Mouse (Mus musculus) CH12.LX (cell line): Measurements from ENCODE around the gene Zc3h12c. TPM values are rescaled to one million over a fixed set of nuclear protein-coding genes. Genes with fewer than 3 reads are reported as not detected.

Source experiments
- DNase-seq: peaks from one replicate; pipeline ENCODE4 v3.0.0-alpha.2; 2013; ENCODE audit errors: extremely low read depth
- H3K27ac ChIP-seq: 2 replicates; pipeline ENCODE4 v1.5.1; 2012; ENCODE audit warnings: low read depth, mild to moderate bottlenecking, control low read depth, moderate library complexity; ENCODE audit not compliant: insufficient read depth
- H3K27me3 ChIP-seq: replicated peaks from 2 replicates; pipeline ENCODE3; 2012; ENCODE audit warnings: inconsistent platforms
- H3K36me3 ChIP-seq, 2 experiments: replicated peaks in 1 of 2; 2 replicates each; pipeline versions ENCODE3 to v1.6.1; 2012; ENCODE audit warnings: inconsistent platforms in 1 of 2, low read length in 1 of 2, mild to moderate bottlenecking in 1 of 2, mixed read lengths in 1 of 2, moderate library complexity in 1 of 2; ENCODE audit not compliant: control insufficient read depth in 1 of 2, insufficient read depth in 1 of 2
- H3K4me1 ChIP-seq, 2 experiments: 2 replicates each; pipeline ENCODE4 v1.6.1; 2012; ENCODE audit warnings: inconsistent platforms in 1 of 2, moderate library complexity in 1 of 2; ENCODE audit not compliant: insufficient read depth in 2 of 2, control insufficient read depth in 1 of 2
- H3K4me2 ChIP-seq: 2 replicates; pipeline ENCODE4 v1.6.1; 2012; ENCODE audit warnings: low read depth, mild to moderate bottlenecking, control low read depth; ENCODE audit not compliant: poor library complexity, insufficient read depth, severe bottlenecking
- H3K4me3 ChIP-seq, 3 experiments: fragments of 150-350 bp in 1 of 3; sonication (generic) in 1 of 3; replicated peaks in 1 of 3; 2 replicates each; pipeline versions ENCODE3 to v1.5.1; 2011 to 2012; ENCODE audit warnings: low read depth in 2 of 3, low read length in 2 of 3, mild to moderate bottlenecking in 2 of 3, moderate library complexity in 2 of 3, control low read depth in 1 of 3, improper control_type of control experiment in 1 of 3, inconsistent platforms in 1 of 3, mixed read lengths in 1 of 3; ENCODE audit not compliant: poor library complexity in 1 of 3
- H3K79me2 ChIP-seq: replicated peaks from 2 replicates; pipeline ENCODE4 v1.6.1; 2012; ENCODE audit warnings: mild to moderate bottlenecking, moderate library complexity; ENCODE audit not compliant: control insufficient read depth, poor library complexity, insufficient read depth, severe bottlenecking; ENCODE audit errors: extremely low read depth
- H3K9ac ChIP-seq: 2 replicates; pipeline ENCODE4 v1.6.1; 2012; ENCODE audit warnings: low read depth, mild to moderate bottlenecking, control low read depth, moderate library complexity; ENCODE audit not compliant: insufficient read depth
- H3K9me3 ChIP-seq: replicated peaks from 2 replicates; pipeline ENCODE3; 2012; ENCODE audit warnings: low read length, inconsistent platforms, mixed read lengths
- BHLHE40 ChIP-seq: IDR thresholded peaks from 2 replicates; pipeline ENCODE4 v1.6.1; 2011; ENCODE audit warnings: mild to moderate bottlenecking, low read depth, low read length, improper control_type of control experiment
- CHD1 ChIP-seq: IDR thresholded peaks from 2 replicates; pipeline ENCODE4 v1.6.1; 2012; ENCODE audit warnings: low read depth, low read length, improper control_type of control experiment, inconsistent platforms
- CTCF ChIP-seq, 2 experiments: IDR thresholded peaks in 1 of 2; conservative IDR thresholded peaks in 1 of 2; 2 replicates each; pipeline ENCODE4 v1.5.1; 2011 to 2012; ENCODE audit warnings: low read depth in 2 of 2, low read length in 2 of 2, improper control_type of control experiment in 1 of 2, inconsistent platforms in 1 of 2, mild to moderate bottlenecking in 1 of 2, moderate library complexity in 1 of 2
- E2F4 ChIP-seq: IDR thresholded peaks from 2 replicates; pipeline ENCODE4 v1.6.1; 2011; ENCODE audit warnings: low read depth, low read length, improper control_type of control experiment; ENCODE audit not compliant: insufficient replicate concordance
- ELF1 ChIP-seq: IDR thresholded peaks from 2 replicates; pipeline ENCODE4 v1.6.1; 2014; ENCODE audit warnings: low read depth, mild to moderate bottlenecking, inconsistent platforms, low read length, improper control_type of control experiment
- EP300 ChIP-seq: IDR thresholded peaks from 2 replicates; pipeline ENCODE4 v1.6.1; 2011; ENCODE audit warnings: low read length, improper control_type of control experiment
- ETS1 ChIP-seq: conservative IDR thresholded peaks from 2 replicates; pipeline ENCODE4 v1.6.1; 2012; ENCODE audit warnings: low read depth, mild to moderate bottlenecking, inconsistent platforms, low read length, improper control_type of control experiment, moderate library complexity
- HCFC1 ChIP-seq: IDR thresholded peaks from 2 replicates; pipeline ENCODE4 v1.6.1; 2012; ENCODE audit warnings: low read depth, mild to moderate bottlenecking, inconsistent platforms, low read length, improper control_type of control experiment
- IRF4 ChIP-seq: IDR thresholded peaks from 2 replicates; pipeline ENCODE4 v1.6.1; 2014; ENCODE audit warnings: low read depth, mild to moderate bottlenecking, inconsistent platforms, low read length, improper control_type of control experiment
- JUN ChIP-seq: IDR thresholded peaks from 2 replicates; pipeline ENCODE4 v1.6.1; 2011; ENCODE audit warnings: low read depth, mild to moderate bottlenecking, low read length, improper control_type of control experiment, moderate library complexity; ENCODE audit not compliant: insufficient read depth
- JUND ChIP-seq: conservative IDR thresholded peaks from 2 replicates; pipeline ENCODE4 v1.6.1; 2011; ENCODE audit warnings: low read depth, low read length, improper control_type of control experiment
- MAX ChIP-seq: IDR thresholded peaks from 2 replicates; pipeline ENCODE4 v1.6.1; 2011; ENCODE audit warnings: low read length, improper control_type of control experiment
- MAZ ChIP-seq: IDR thresholded peaks from 2 replicates; pipeline ENCODE4 v1.6.1; 2012; ENCODE audit warnings: low read depth, mild to moderate bottlenecking, inconsistent platforms, low read length, improper control_type of control experiment, moderate library complexity
- MEF2A ChIP-seq: IDR thresholded peaks from 2 replicates; pipeline ENCODE4 v1.6.1; 2014; ENCODE audit warnings: low read depth, mild to moderate bottlenecking, inconsistent platforms, low read length, improper control_type of control experiment, borderline replicate concordance
- NELFE ChIP-seq: IDR thresholded peaks from 2 replicates; pipeline ENCODE4 v1.6.1; 2011; ENCODE audit warnings: low read depth, low read length, improper control_type of control experiment
- POLR2AphosphoS2 ChIP-seq: IDR thresholded peaks from 2 replicates; pipeline ENCODE4 v1.6.1; 2011; ENCODE audit warnings: low read depth, low read length, improper control_type of control experiment
- SIN3A ChIP-seq: IDR thresholded peaks from 2 replicates; pipeline ENCODE4 v1.6.1; 2012; ENCODE audit warnings: low read length, improper control_type of control experiment, inconsistent platforms
- TBP ChIP-seq: conservative IDR thresholded peaks from 2 replicates; pipeline ENCODE4 v1.6.1; 2011; ENCODE audit warnings: low read depth, low read length, improper control_type of control experiment
- TCF12 ChIP-seq: IDR thresholded peaks from 2 replicates; pipeline ENCODE4 v1.6.1; 2014; ENCODE audit warnings: low read depth, mild to moderate bottlenecking, inconsistent platforms, low read length, improper control_type of control experiment
- UBTF ChIP-seq: IDR thresholded peaks from 2 replicates; pipeline ENCODE4 v1.6.1; 2012; ENCODE audit warnings: low read depth, mild to moderate bottlenecking, inconsistent platforms, low read length, improper control_type of control experiment, moderate library complexity
- ZMIZ1 ChIP-seq: IDR thresholded peaks from 2 replicates; pipeline ENCODE4 v1.6.1; 2012; ENCODE audit warnings: low read depth, mild to moderate bottlenecking, inconsistent platforms, low read length, improper control_type of control experiment
- ZNF384 ChIP-seq: IDR thresholded peaks from 2 replicates; pipeline ENCODE4 v1.6.1; 2012; ENCODE audit warnings: low read depth, low read length, improper control_type of control experiment, inconsistent platforms
- dilution Hi-C: fragments of 300-500 bp; cut with MboI; formaldehyde crosslinking; loops from 2 replicates; pipeline ENCODE4 v1.14.3; 2020; ENCODE audit warnings: low sequenced_read_pairs; ENCODE audit not compliant: extremely low pct_unique_long_range_greater_than_20kb, extremely low pct_ligation_motif_present
- in situ Hi-C: fragments of 300-500 bp; cut with MboI; formaldehyde crosslinking; loops from 3 replicates; pipeline ENCODE4 v1.14.3; 2019; ENCODE audit warnings: low sequenced_read_pairs, low pct_ligation_motif_present, low pct_unique_long_range_greater_than_20kb, mixed read lengths
- polyA plus RNA-seq: library from polyadenylated mRNA; unstranded; fragments of >175 nt; gene quantifications from 2 replicates; pipeline ENCODE4 v1.2.1, GENCODE M21; 2012; ENCODE audit warnings: low read depth; ENCODE audit not compliant: insufficient read length
- total RNA-seq, 2 experiments: library from RNA; depleted of rRNA; stranded (reverse); fragments of 300-350 nt in 1 of 2; fragments of >200 nt in 1 of 2; gene quantifications; 2 replicates each; pipeline ENCODE4 v1.2.3; 2012 to 2014

The Zc3h12c gene
- total and polyA plus RNA-seq, 3 experiments: 11.2 to 36.1 (median 21.7) TPM

DNA sequence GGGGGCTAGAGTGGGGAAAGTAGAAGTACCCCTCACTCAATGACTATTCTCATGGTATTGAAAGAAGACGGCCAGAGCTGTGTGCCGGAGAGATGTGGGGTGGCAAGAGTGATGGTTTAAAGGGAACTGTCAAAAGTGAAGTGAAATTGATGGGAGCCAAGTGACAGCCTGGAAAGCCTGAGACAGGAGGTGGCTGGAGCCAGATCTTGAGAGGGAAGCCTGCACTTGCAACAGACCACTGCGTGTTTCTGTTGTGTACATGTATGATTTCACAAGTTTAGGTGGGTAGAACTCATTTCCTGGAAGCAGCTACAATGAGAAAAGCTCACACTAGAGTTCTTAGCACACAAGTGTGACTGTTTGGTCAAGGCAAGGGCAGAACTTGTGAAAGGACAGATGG, 27.5 kb upstream of the Zc3h12c start:
- in situ Hi-C loops: no loop called here
- Histone ChIP-seq H3K9me3 (peaks cover 2% of the 10 kb centered on the region), H3K27me3 (no peaks in the 10 kb centered on the region), H3K4me1 (peaks cover 0 to 8% of the 10 kb centered on the region in 2 experiments; a peak in 2 of 4 replicates), H3K4me3 (no peak overlapping the region)
- no peak for DNase-seq
- dilution Hi-C loops: loop anchor here (25.0 kb wide), 1 partner anchor 91 kb away; no protein-coding TSS in a partner anchor
- TF ChIP-seq BHLHE40 (no peak), NELFE (no peak), EP300 (no peak), HCFC1 (no peak), ETS1 (no peak), MAZ (no peak), TCF12 (no peak), POLR2AphosphoS2 (no peak)
- TF ChIP-seq, all 38 proteins: peak for 0
- Histone ChIP-seq H3K36me3 (no peaks in the 10 kb centered on the region), H3K4me2 (no peak overlapping the region), H3K79me2 (no peaks in the 10 kb centered on the region), H3K9ac (no peak overlapping the region), H3K27ac (no peak overlapping the region)

DNA sequence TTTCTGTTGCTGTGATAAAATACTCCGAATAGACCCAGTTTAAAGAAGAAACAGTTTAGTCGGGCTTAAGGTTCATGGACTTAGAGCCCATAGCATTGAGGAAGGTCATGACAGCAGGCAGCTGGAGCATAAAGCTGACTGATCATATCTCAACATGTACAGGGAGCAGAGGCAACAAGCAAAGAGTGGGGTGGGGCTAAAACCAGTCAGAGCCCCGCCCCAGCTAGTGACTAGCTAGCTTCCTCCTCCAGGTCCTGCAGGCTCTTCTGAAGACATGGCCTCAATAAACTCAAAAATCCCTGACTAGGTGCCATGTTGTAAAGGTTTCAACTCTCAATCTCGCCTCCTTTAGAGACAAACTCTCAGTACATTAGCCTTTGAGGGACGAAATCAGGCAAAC, 25.5 kb upstream of the Zc3h12c start:
- H3K4me2 ChIP-seq: no peak overlapping the region
- no peak for DNase-seq
- peaks cover 5% of the 10 kb centered on the region for H3K9me3 ChIP-seq
- H3K4me1 ChIP-seq: peaks cover 4 to 11% of the 10 kb centered on the region in 2 experiments; a peak in 2 of 4 replicates
- H3K27ac ChIP-seq: no peak overlapping the region
- H3K27me3 ChIP-seq: no peaks in the 10 kb centered on the region
- dilution Hi-C loops: loop anchor here (25.0 kb wide), 1 partner anchor 93 kb away; no protein-coding TSS in a partner anchor
- TF ChIP-seq IRF4 (no peak), ZMIZ1 (no peak), CHD1 (no peak), E2F4 (no peak), CTCF (conservative IDR thresholded peaks at IDR 0.05 in 1 of 2, IDR thresholded peaks at IDR 0.05 in 1 of 2; ENCODE audit: low read depth in 2 of 2, low read length in 2 of 2) (no peak), TCF12 (no peak), MEF2A (no peak), JUND (no peak), MAX (no peak), ZNF384 (no peak), POLR2AphosphoS2 (no peak), EP300 (no peak), ELF1 (no peak), JUN (no peak), UBTF (no peak), TBP (no peak), BHLHE40 (no peak), SIN3A (no peak)
- TF ChIP-seq, all 38 proteins: peak for 0
- in situ Hi-C loops: no loop called here
- Histone ChIP-seq H3K4me3 (no peak overlapping the region), H3K36me3 (no peaks in the 10 kb centered on the region), H3K9ac (no peak overlapping the region), H3K79me2 (no peaks in the 10 kb centered on the region)
